Mouse (Mus musculus) kidney, postnatal 10 days (tissue): ENCODE measurements around the gene Dact1.

Experiments
- DNase-seq: peaks from one replicate; pipeline ENCODE4 v3.0.0; 2021; ENCODE audit warnings: mixed read lengths

The Dact1 gene

DNA sequence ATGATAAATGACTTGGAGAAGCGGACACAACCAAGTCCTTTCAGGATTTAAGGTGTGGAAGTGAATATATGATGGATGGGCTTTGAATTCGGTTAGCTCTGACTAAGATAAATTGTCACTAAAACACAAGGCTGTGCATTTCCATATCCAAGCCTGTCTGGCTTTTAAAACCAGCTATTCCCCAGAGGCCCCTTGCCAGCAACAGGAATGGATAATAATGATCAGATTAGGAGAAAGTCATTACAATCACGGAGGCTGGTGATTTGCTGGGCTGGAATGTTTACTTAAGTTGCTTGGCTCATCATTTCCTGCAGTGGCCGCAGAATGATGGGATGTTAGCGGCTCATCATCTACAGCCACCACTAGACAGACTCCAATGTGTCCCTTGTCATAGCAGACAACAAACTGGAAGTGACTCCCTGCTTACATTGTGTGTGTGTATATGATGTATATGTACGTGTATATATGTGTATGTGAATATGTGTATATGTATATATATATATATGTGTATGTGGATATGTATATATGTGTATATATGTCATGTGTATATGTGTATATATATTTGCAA is 28.3 kb downstream of the Dact1 start:
- no peak for DNase-seq

DNA sequence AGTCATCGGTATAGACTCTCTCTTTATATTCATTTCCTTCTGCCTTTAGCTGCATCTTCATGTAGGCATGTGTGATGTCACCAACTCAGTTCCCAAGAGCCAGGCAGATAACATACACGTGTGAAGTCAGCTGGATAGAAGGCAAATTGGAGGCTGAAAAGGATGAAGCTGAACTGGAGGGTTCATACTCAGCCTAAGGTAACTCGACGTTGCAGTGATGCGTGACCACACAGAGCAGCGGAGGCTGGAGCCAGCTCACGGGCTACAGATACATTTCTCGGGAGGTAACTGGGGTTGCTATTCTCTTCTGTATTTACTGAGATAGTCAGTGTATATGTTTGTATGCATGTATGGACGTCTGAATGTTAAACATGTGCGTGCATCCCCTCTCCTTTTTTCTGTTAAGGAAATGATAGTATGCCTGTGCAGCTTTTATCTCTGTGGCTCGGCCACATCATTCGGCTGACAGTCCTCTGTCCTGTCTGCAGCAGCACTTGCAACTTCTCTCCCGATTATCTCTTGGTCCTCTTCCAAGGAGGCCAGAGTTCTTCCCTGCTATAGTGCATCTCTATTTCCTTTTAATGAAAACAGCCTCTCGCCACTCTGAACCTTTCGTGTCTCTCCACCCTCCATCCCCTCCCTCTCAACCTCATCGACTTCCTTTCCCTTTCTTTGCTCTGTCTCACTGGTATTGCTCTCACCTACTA is 29.6 kb downstream of the Dact1 start:
- DNase-seq: no peak

DNA sequence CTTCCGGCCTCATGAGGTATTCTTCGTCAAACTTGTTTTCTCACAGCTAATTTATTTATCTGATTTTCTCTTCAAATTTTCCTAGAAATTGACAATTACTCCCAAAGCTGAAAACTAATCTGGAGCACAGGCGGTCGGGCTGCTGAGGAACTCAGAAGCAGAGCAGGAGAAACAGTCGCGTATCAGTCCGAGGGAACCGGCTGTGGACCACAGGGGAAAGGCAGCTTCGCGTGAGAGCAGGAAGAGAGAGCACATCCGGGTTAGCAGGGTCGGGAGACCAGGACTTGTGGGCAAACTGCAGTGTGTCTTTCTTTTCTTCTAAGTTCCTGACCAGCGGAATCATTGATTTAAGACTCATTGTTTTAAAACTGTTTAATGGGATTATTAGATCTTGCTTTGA is 32.7 kb downstream of the Dact1 start:
- DNase-seq: peak; percentile 72

DNA sequence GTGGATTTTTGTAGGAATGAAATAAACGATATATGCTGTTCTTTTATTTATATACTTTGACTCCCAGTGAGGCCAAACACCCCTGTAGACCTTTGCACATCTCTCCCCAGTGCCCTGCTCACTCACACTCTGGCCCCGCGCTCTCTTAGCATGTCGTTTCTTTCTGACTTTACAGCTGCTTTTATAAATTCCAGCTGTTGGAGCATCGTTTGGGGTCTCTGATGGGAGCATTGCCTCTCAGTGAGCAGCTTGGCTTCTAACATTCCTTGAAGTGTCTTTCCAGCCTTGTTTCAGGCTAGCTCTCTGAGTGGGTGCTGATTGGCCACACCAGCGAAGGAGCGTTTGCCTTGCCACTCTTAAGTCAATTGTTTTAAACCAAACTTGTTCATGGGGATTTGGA is 35.8 kb downstream of the Dact1 start:
- peak; percentile 40 for DNase-seq

DNA sequence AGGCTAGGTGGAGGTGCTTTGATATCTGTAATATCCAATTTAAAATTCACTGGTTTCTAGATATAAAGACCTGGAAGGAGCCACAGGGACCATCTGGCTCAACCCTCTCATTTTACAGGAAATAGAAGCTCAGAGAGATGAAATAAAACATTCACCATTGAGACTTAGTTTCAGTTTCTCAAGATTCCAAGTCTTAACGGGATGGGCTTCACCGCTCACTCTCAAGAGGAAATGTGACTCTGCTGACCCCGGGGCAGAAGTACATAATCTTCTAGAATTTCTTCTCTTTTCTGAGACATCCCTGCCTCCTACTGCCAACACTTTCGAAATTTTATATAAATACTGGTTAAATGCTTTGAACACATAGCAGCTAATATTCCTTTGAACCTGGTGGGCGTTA is 36.4 kb downstream of the Dact1 start:
- peak; percentile 52 for DNase-seq

DNA sequence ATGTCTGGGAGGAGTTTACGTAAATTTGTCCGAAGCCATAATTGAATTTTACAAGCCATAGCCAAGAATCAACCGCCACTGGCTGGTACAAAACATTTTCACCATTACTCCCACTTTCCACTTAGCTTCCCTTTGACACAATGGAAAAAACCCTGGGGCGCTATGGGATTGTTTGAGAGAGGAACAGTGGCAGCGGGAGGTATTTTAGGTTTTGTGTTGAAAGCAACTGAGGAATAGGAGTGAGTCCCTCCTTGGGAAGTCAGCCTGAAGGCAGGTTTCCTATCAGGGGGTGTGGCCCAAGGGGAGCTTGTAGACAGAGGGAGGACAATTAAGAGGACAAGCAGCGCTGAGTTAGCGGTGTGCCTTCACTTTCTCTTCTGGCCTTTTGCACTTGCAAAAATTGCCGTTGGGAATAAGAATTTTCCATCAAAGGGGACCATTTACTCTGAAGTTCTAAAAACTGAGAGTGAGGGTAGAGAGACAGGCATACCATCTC is 38.8 kb downstream of the Dact1 start:
- no peak for DNase-seq

DNA sequence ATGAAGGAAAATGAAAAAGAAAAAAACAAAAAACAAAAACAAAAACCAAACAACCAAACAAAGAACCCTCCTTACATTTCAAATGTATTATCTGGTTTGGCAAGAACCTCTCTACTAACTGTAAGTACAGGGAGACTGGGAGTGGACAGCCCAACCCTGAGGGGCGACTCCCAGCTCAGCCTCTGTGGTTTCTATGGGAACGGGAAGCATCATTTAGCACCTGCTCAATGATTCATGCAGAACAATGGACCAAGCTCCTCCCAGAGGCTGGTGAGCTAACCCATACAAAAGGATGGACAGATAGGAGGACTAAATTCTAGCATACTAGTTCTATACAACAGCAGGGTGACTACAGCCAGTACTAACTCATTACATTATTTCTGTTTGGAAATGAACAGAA is 40.4 kb downstream of the Dact1 start:
- DNase-seq: no peak

DNA sequence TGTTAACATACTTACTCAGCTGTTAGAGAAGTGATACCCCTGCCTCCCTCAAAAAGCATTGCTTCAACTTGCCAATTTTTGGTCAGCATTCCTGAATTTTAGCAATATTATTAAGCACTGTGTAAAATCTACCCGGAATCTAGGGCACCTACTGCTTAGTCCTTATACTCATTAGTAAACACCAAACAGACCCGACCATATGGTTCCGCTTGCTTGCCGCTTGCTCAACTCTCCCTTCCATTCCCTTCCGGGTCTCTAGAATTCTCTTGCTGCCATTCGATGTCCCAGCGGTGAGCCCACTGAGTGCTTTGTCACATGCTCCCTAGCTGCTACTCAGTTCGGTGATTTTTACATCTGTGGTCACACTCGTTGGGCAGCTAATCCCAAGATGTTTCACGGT is 45.0 kb downstream of the Dact1 start:
- no peak for DNase-seq

DNA sequence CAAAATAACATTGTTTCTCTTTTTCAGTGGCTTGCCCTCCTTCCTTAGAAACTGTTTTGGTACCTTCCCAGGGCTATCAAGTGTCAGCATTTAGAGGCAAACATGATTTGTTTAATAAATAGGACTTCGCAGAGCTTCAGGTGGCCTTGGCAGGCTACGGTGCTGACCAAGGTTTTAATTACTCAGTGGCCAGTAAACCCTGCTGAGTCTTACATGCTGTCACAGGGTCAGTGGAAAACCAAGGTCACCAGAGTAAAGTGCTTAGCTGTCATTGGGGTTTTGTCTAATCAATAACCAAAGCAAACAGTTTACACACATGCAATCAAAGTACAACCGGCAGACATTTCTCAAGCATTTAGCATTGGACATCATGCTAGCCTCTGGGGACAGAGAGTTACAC is 45.4 kb downstream of the Dact1 start:
- DNase-seq: no peak

DNA sequence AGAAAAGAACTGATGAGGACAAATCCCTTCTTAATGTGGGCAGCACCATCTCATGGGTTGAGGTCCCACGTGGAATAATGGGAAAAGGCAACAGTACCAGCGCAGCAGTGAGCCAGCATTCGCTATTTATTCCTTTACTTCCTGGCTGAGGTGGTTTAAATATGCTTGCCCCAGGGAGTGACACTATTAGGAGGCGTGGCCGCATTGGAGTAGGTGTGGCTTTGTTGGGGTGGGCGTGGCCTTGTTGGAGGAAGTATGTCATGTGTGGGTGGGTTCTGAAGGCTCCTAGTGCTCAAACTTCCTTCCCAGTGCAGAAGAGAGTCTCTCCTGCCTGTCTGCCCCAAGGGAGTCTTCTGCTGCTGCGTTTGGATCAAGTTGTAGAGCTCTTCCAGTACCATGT is 51.9 kb downstream of the Dact1 start:
- DNase-seq: no peak

DNA sequence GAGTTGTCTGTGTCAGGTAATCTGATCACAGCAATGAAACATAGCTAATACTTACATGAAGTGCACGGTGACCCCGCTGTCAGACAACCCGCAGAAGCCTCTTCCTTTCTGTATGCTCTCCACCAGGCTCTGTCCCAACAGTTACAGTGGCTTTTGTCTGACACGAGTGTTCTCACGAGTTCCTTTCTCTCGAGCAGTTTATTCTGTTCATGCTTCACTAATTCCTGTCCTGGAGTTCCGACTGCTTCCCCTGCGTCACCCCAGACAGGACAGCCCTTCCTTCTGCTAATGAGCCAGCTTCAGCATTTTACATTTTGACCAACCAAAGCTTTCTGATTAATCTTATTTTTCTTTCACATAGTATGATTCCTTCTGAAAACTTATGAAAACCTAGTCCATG is 52.7 kb downstream of the Dact1 start:
- DNase-seq: no peak

DNA sequence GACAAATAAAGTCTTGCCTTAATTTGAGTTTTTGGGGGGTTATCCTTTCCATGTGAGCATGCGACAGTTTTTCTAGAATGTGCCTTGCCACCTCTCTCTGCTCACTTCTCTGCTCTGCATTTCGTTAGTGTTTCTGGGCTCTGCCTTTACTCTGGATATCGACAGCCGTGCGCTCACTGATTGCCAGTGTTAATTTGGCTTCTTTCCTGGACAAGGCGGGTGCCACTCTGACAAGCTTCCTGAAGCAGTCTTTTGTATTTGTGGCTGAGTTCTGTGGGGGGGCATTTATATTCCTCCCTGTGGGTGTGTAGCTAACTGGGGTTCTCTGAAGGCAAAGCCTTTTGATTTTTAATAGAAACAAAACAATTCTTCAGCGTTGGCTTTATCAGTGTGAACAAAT is 54.4 kb downstream of the Dact1 start:
- no peak for DNase-seq

DNA sequence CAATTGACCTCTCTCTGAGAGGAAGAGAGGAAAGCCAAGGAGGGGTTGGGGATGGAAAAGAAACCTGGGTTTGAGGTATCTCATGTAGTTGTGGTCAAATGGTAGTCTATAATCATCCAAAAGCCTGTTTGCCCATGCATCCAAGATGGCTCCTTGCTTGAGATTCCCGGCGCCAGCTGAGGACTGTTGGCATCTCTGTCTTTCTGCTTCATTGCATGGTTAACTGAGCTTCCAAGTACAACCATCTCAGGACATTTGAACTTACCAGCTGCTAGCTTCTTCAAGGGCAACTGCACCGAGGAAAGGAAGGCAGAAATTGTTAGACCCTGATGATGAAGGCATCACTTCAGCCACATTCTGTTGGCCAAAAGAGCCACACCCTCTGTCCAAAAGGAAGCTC is 54.8 kb downstream of the Dact1 start:
- DNase-seq: no peak

DNA sequence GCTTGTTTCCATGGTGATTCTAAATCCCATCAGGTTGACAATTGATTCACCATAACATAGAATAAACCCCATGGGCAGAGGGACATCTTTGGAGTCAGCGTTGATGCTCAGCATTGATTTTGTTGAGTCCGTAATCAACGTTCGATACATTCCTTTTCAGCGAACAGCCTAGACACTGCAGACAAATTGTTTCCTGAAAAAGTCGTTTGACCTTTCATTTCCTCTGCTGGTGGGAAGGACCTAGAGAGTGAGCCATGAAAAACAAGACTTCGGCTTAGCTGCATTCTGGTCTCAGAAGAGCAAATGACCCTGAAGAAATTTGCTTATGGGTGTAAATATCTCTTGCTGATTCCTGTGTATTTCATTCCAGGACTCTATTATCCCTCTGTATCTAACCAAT is 55.5 kb downstream of the Dact1 start:
- no peak for DNase-seq

DNA sequence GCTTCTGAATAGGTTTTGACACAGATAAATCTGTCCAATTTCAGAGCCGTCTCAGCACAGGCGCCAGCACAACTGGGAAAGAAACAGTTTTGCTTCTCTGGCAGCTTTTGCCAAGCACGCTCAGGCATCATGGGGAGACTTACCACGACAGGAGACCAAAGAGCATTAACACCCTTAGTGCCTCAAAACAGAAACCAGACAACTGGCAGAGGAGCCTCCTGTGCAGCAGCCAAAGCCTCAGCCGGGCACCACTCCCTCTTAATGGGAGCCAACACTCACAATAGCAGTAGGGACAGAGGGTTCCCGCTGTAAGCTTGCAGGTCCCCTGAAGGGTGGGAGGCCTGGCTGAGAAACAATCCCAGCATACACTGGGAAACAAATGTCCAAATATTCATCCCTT is 56.5 kb downstream of the Dact1 start:
- no peak for DNase-seq

DNA sequence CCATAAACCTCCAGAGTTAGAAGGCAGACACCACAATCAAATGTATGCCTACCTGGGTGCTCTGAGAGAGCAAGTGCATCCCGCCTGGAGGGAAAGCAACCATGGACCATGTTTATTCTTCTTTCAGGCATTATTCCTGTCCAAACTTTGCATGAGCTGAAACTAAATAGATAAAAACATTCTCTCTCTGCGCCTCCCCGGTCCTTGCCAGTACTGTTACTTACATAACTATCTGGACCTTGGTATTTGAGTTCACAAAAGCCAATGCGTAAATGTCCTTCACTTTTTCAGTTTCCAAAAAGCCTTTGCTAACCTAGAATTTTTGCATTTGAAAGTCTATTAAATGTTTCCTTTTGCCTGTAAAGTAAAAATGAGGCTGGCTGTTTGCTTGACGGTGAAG is 58.9 kb downstream of the Dact1 start:
- DNase-seq: no peak
